Mouse (Mus musculus) MEL (cell line): ENCODE data around the gene Hey2. TPM values are rescaled to one million over a fixed set of nuclear protein-coding genes. Genes with fewer than 3 reads are reported as not detected.

Experiments used
- DNase-seq: peaks from one replicate; pipeline ENCODE4 v3.0.0; 2011; ENCODE audit warnings: low read depth, low spot score
- H3K27ac ChIP-seq: 2 replicates; pipeline ENCODE4 v1.5.1; 2012; ENCODE audit warnings: low read depth, mild to moderate bottlenecking, control low read depth, low read length, moderate library complexity; ENCODE audit not compliant: control insufficient read depth
- H3K27me3 ChIP-seq, 2 experiments: fragments of 150-350 bp in 1 of 2; sonication (generic) in 1 of 2; 2 replicates each; pipeline ENCODE4 v1.6.1; 2012; ENCODE audit warnings: low read length in 2 of 2, mild to moderate bottlenecking in 2 of 2, improper control_type of control experiment in 1 of 2, moderate library complexity in 1 of 2; ENCODE audit not compliant: insufficient read depth in 2 of 2, control insufficient read depth in 1 of 2
- H3K36me3 ChIP-seq, 2 experiments: 2 replicates each; pipeline ENCODE4 v1.6.1; 2012 to 2014; ENCODE audit warnings: low read length in 2 of 2, improper control_type of control experiment in 1 of 2, inconsistent platforms in 1 of 2, mild to moderate bottlenecking in 1 of 2; ENCODE audit not compliant: insufficient read depth in 2 of 2, control insufficient read depth in 1 of 2
- H3K4me1 ChIP-seq, 2 experiments: fragments of 150-350 bp in 1 of 2; sonication (generic) in 1 of 2; 2 replicates each; pipeline ENCODE4 v1.6.1; 2012; ENCODE audit warnings: low read length in 2 of 2, improper control_type of control experiment in 1 of 2, mild to moderate bottlenecking in 1 of 2; ENCODE audit not compliant: insufficient read depth in 2 of 2, control insufficient read depth in 1 of 2
- H3K4me3 ChIP-seq, 2 experiments: fragments of 150-350 bp in 1 of 2; sonication (generic) in 1 of 2; 2 replicates each; pipeline ENCODE4 v1.5.1; 2012; ENCODE audit warnings: low read depth in 2 of 2, low read length in 2 of 2, mild to moderate bottlenecking in 2 of 2, moderate library complexity in 2 of 2, control low read depth in 1 of 2, improper control_type of control experiment in 1 of 2; ENCODE audit not compliant: control insufficient read depth in 1 of 2, insufficient read depth in 1 of 2
- H3K79me2 ChIP-seq: 2 replicates; pipeline ENCODE4 v1.6.1; 2012; ENCODE audit warnings: mild to moderate bottlenecking, low read length, moderate library complexity; ENCODE audit not compliant: control insufficient read depth, poor library complexity, insufficient read depth
- H3K9ac ChIP-seq: 2 replicates; pipeline ENCODE4 v1.6.1; 2012; ENCODE audit warnings: low read depth, mild to moderate bottlenecking, control low read depth, low read length, moderate library complexity; ENCODE audit not compliant: control insufficient read depth, poor library complexity, severe bottlenecking
- H3K9me3 ChIP-seq: fragments of 150-350 bp; sonication (generic); replicated peaks from 2 replicates; pipeline ENCODE4 v1.6.1; 2012; ENCODE audit warnings: mild to moderate bottlenecking, low read length, improper control_type of control experiment, moderate library complexity; ENCODE audit not compliant: insufficient read depth
- BHLHE40 ChIP-seq: IDR thresholded peaks from 2 replicates; pipeline ENCODE4 v1.6.1; 2012; ENCODE audit warnings: low read depth, mild to moderate bottlenecking, inconsistent platforms, low read length, improper control_type of control experiment, borderline replicate concordance
- CHD1 ChIP-seq: IDR thresholded peaks from 2 replicates; pipeline ENCODE4 v1.6.1; 2012; ENCODE audit warnings: low read depth, mild to moderate bottlenecking, inconsistent platforms, low read length, improper control_type of control experiment
- CHD2 ChIP-seq: IDR thresholded peaks from 2 replicates; pipeline ENCODE4 v1.6.1; 2011; ENCODE audit warnings: low read length, improper control_type of control experiment
- ELF1 ChIP-seq: IDR thresholded peaks from 2 replicates; pipeline ENCODE4 v1.6.1; 2014; ENCODE audit warnings: low read depth, mild to moderate bottlenecking, inconsistent platforms, low read length, improper control_type of control experiment, moderate library complexity
- EP300 ChIP-seq, 2 experiments: IDR thresholded peaks; 2 replicates each; pipeline ENCODE4 v1.6.1; 2011; ENCODE audit warnings: improper control_type of control experiment in 2 of 2, low read length in 2 of 2, low read depth in 1 of 2, mild to moderate bottlenecking in 1 of 2
- GABPA ChIP-seq: IDR thresholded peaks from 2 replicates; pipeline ENCODE4 v1.6.1; 2012; ENCODE audit warnings: low read depth, mild to moderate bottlenecking, inconsistent platforms, low read length, improper control_type of control experiment, moderate library complexity
- GATA1 ChIP-seq: IDR thresholded peaks from 2 replicates; pipeline ENCODE4 v1.6.1; 2011; ENCODE audit warnings: low read depth, low read length, improper control_type of control experiment
- JUND ChIP-seq: IDR thresholded peaks from 2 replicates; pipeline ENCODE4 v1.6.1; 2011; ENCODE audit warnings: low read depth, mild to moderate bottlenecking, improper control_type of control experiment, low read length
- MAX ChIP-seq: IDR thresholded peaks from 2 replicates; pipeline ENCODE4 v1.6.1; 2011; ENCODE audit warnings: low read length, improper control_type of control experiment
- MEF2A ChIP-seq: IDR thresholded peaks from 2 replicates; pipeline ENCODE4 v1.6.1; 2014; ENCODE audit warnings: low read depth, mild to moderate bottlenecking, inconsistent platforms, low read length, improper control_type of control experiment; ENCODE audit not compliant: poor library complexity, insufficient replicate concordance, severe bottlenecking; ENCODE audit errors: extremely low read depth
- MYB ChIP-seq: IDR thresholded peaks from 2 replicates; pipeline ENCODE4 v1.6.1; 2011; ENCODE audit warnings: mild to moderate bottlenecking, low read depth, low read length, improper control_type of control experiment
- NRF1 ChIP-seq: IDR thresholded peaks from 2 replicates; pipeline ENCODE4 v1.6.1; 2014; ENCODE audit warnings: low read depth, mild to moderate bottlenecking, inconsistent platforms, low read length, improper control_type of control experiment, moderate library complexity; ENCODE audit not compliant: poor library complexity, insufficient read depth, severe bottlenecking
- RCOR1 ChIP-seq: IDR thresholded peaks from 2 replicates; pipeline ENCODE4 v1.6.1; 2012; ENCODE audit warnings: low read depth, mild to moderate bottlenecking, inconsistent platforms, low read length, improper control_type of control experiment
- SIN3A ChIP-seq: IDR thresholded peaks from 2 replicates; pipeline ENCODE4 v1.6.1; 2012; ENCODE audit warnings: low read length, improper control_type of control experiment, inconsistent platforms
- TAL1 ChIP-seq: IDR thresholded peaks from 2 replicates; pipeline ENCODE4 v1.6.1; 2012; ENCODE audit warnings: mild to moderate bottlenecking, inconsistent platforms, low read length, moderate library complexity, mixed read lengths
- UBTF ChIP-seq: IDR thresholded peaks from 2 replicates; pipeline ENCODE4 v1.6.1; 2012; ENCODE audit warnings: low read depth, mild to moderate bottlenecking, inconsistent platforms, low read length, improper control_type of control experiment, moderate library complexity, borderline replicate concordance; ENCODE audit not compliant: insufficient read depth
- ZNF384 ChIP-seq: IDR thresholded peaks from 2 replicates; pipeline ENCODE4 v1.6.1; 2012; ENCODE audit warnings: low read depth, mild to moderate bottlenecking, inconsistent platforms, low read length, improper control_type of control experiment
- polyA plus RNA-seq, 2 experiments: library from polyadenylated mRNA; stranded (reverse) in 1 of 2; unstranded in 1 of 2; fragments of >175 nt in 1 of 2; fragments of >200 nt in 1 of 2; gene quantifications; 2 replicates each; pipeline versions ENCODE4 v1.2.1 to v1.2.4; 2012; ENCODE audit warnings: low replicate concordance in 2 of 2, low read depth in 1 of 2; ENCODE audit not compliant: insufficient read length in 2 of 2, insufficient read depth in 1 of 2, missing spikeins in 1 of 2
- total RNA-seq: library from RNA; depleted of rRNA; stranded (reverse); fragments of 300-350 nt; gene quantifications from 2 replicates; pipeline ENCODE4 v1.2.3, GENCODE M21; 2012

Gene Hey2
- total and polyA plus RNA-seq, 3 experiments = 0.08 TPM; not detected in 2

DNA sequence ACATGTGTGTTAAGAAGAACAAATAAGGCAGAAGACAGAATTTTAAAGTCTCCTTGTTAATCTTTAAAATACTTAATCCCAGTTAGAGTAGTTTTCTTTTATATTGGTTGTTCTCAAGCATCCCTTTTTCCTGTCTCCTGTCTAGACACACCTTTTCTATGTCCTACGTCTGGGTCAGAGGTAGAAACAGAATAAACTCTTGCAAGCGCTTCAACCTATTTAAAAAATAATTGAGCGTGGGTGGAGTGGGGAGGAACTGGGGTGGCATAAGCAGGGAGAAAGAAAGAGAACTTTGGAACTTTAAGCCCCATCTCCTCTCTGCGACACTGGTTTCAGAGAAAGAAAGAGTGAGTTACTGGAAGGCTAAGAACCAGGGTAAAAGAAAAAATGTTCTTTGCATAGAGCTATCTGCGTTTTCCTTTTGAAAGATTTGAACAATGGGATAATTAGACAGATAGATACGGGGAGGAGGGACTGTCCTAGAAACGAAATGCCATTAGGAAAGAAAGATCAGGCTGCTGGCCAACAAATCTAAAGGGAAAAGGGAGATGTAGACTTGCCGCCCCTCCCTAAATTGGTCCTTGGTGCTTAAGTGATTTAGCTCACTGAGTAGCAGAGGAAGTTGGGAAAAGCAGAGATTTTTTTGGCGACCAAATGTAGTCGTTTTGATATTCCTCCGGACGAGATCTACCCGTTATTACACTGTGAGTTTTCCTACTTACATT, 2.7 kb upstream of the Hey2 start:
- no peaks in the 10 kb centered on the region for H3K9me3 ChIP-seq
- H3K4me3 ChIP-seq = no peak overlapping the region
- DNase-seq = no peak
- H3K4me1 ChIP-seq = peaks cover 0 to 7% of the 10 kb centered on the region in 2 experiments; a peak in 2 of 4 replicates
- TF ChIP-seq BHLHE40 (no peak), ZNF384 (no peak), CHD1 (no peak), MAX (no peak), TAL1 (no peak), ELF1 (no peak), RCOR1 (no peak), SIN3A (no peak), EP300 (IDR thresholded peaks at IDR 0.05; ENCODE audit: low read depth in 1 of 2, low read length in 2 of 2) (no peak)
- H3K27ac ChIP-seq = no peak overlapping the region
- H3K36me3 ChIP-seq = peaks cover 0 to 3% of the 10 kb centered on the region in 2 experiments; a peak in 1 of 4 replicates
- no peaks in the 10 kb centered on the region for H3K79me2 ChIP-seq
- no peaks in the 10 kb centered on the region; a peak in 1 of 4 replicates for H3K27me3 ChIP-seq
- H3K9ac ChIP-seq = no peak overlapping the region

DNA sequence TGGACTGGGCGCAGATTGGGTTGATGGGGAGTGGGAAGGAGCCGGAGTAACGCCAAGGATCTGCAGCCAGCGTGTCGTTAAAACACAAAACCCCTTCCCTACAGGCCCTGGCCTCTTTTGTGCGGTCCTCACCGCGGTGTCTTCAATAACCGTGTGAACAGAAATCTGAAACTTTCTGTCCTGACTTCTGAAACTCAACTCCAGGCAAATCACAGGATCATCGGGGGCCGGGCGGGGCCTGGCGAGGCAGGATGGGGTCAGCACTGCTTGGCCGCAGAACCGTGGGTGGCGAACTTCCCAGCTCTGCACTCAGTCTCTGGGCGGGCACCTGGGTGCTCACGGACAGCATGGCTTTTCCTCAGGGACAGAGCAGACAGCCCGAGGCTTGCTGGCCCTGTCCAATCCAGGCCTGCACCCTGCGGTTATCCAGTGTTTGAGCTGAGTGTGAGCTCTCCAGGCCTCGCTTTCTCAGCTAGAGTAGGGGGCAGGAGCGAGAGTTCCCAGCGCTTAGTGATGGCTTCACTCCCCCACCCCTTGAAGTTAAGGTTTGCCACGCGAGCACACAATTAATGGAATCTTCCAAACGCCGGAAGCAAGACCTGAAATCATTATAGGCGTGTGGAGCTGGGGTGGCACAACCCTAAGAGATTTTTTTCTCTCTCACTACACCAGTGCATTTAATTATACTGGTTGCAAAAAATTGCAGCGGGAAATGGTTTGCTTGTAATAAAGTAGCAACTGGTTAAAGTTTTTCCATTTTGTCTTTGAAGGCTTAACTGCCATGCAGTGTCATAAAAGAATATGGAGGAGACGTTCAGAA, 1.8 kb upstream of the Hey2 start:
- Histone ChIP-seq H3K9me3 (no peaks in the 10 kb centered on the region), H3K4me1 (peaks cover 0 to 7% of the 10 kb centered on the region in 2 experiments; a peak in 2 of 4 replicates), H3K27ac (no peak overlapping the region), H3K9ac (no peak overlapping the region), H3K4me3 (no peak overlapping the region), H3K36me3 (peaks cover 0 to 3% of the 10 kb centered on the region in 2 experiments; a peak in 1 of 4 replicates), H3K27me3 (peaks cover 0 to under 1% of the 10 kb centered on the region in 2 experiments; a peak in 2 of 4 replicates), H3K79me2 (no peaks in the 10 kb centered on the region)
- DNase-seq = no peak
- TF ChIP-seq MEF2A (no peak), JUND (no peak), BHLHE40 (no peak), CHD2 (no peak), MAX (no peak), GABPA (no peak), EP300 (IDR thresholded peaks at IDR 0.05; ENCODE audit: low read depth in 1 of 2, low read length in 2 of 2) (no peak), MYB (no peak), GATA1 (no peak), RCOR1 (no peak), NRF1 (no peak), UBTF (no peak)
